Mouse (Mus musculus) forebrain, postnatal 0 days (tissue): ENCODE measurements around the gene Msl2. TPM values are rescaled to one million over a fixed set of nuclear protein-coding genes. Genes with fewer than 3 reads are reported as not detected.
A peak's percentile ranks its signal among the peaks of the same experiment; 100 is the strongest.

ENCODE experiments used
- ATAC-seq: fragments of 200-750 bp; cut with Nextera tagmentation; 2 replicates; pipeline ENCODE4 v1.8.0; 2017; ENCODE audit warnings: mild to moderate bottlenecking, moderate library complexity
- DNase-seq: peaks from one replicate; pipeline ENCODE4 v3.0.0-alpha.2; 2015
- H3K27ac ChIP-seq: fragments of 300-500 bp; sonication (generic); 2 replicates; pipeline ENCODE4 v1.5.1; 2014; ENCODE audit warnings: low read depth, mild to moderate bottlenecking, antibody characterized with exemption, low read length, moderate library complexity, mixed read lengths
- H3K27me3 ChIP-seq: fragments of 300-500 bp; sonication (generic); 2 replicates; pipeline ENCODE4 v1.6.1; 2014; ENCODE audit warnings: mild to moderate bottlenecking, low read length, mixed read lengths; ENCODE audit not compliant: insufficient read depth
- H3K36me3 ChIP-seq: fragments of 300-500 bp; sonication (generic); 2 replicates; pipeline ENCODE4 v1.6.1; 2014; ENCODE audit warnings: mild to moderate bottlenecking, moderate library complexity; ENCODE audit not compliant: insufficient read depth
- H3K4me1 ChIP-seq: fragments of 300-500 bp; sonication (generic); 2 replicates; pipeline ENCODE4 v1.6.1; 2014; ENCODE audit warnings: antibody characterized with exemption; ENCODE audit not compliant: insufficient read depth
- H3K4me2 ChIP-seq: fragments of 300-500 bp; sonication (generic); 2 replicates; pipeline ENCODE4 v1.6.1; 2014; ENCODE audit warnings: low read depth, mild to moderate bottlenecking, moderate library complexity
- H3K4me3 ChIP-seq: fragments of 300-500 bp; sonication (generic); 2 replicates; pipeline ENCODE4 v1.5.1; 2014; ENCODE audit warnings: low read depth, low read length, mixed read lengths
- H3K9ac ChIP-seq: fragments of 300-500 bp; sonication (generic); 2 replicates; pipeline ENCODE4 v1.6.1; 2014; ENCODE audit warnings: mild to moderate bottlenecking
- H3K9me3 ChIP-seq: fragments of 300-500 bp; sonication (generic); 2 replicates; pipeline ENCODE4 v1.6.1; 2016; ENCODE audit warnings: low read length
- CTCF ChIP-seq: sonication (generic); IDR thresholded peaks from 2 replicates; pipeline ENCODE4 v1.5.1; 2016; ENCODE audit warnings: antibody characterized with exemption, control low read depth, low read depth
- WGBS: fragments of 180-500 bp; shearing (Covaris S2); extraction: QIAGEN DNeasy Blood & Tissue Kit; methylation state at CpG from one replicate; pipeline ENCODE4 v1.1.7; 2014; 5-methylcytosine and 5-hydroxymethylcytosine counted together
- polyA plus RNA-seq: library from polyadenylated mRNA; unstranded; fragments of >200 nt; fragmentation: Nextera tagmentation; extraction: Ambion mirVana; gene quantifications from 2 replicates; pipeline ENCODE4 v1.2.1, GENCODE M21; 2015
- total RNA-seq: library from RNA; depleted of rRNA; stranded (reverse); fragments of >200 nt; gene quantifications from 2 replicates; pipeline ENCODE4 v1.2.3, GENCODE M21; 2014; rRNA removed

The Msl2 gene
- total RNA-seq (27.0 and 33.9 TPM in 2 replicates), polyA plus RNA-seq (3.6 and 4.9 TPM in 2 replicates)

DNA sequence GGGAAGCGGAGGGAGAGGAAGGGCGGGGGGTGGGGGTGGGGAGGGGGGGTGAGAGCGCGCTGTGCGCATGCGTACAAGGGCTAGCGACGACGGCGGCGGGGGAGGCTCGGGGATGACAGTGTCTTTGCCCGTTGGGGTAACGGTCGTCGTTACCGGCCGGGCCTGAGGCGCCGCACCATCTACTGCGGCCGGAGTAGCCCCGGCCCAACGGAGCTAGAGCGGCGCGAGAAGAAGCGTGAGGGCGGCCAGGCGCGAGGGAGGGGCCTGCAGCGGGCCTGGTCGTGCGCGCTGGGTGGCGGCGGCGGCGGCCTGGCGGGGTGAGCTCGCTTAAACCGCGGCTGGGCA, at the start of gene Msl2:
Msl2 (plus strand) TSS at position 115 of the 345 bp plus-strand sequence.
- no peak for DNase-seq
- peak within 1 kb of the TSS; percentile 87 for H3K4me2 ChIP-seq
- TF ChIP-seq CTCF = no peak
- H3K4me3 ChIP-seq = peak within 1 kb of the TSS; percentile 98
- WGBS = under 1% methylated on average over 38 of the region's 43 CpGs
- H3K9me3 ChIP-seq = no peaks in the 10 kb centered on the region
- peaks cover 20% of the 10 kb centered on the region for H3K4me1 ChIP-seq
- peak within 1 kb of the TSS; percentile 100 for H3K9ac ChIP-seq
- no peaks in the 10 kb centered on the region for H3K36me3 ChIP-seq
- H3K27ac ChIP-seq = peak within 1 kb of the TSS; percentile 99
- H3K27me3 ChIP-seq = no peaks in the 10 kb centered on the region
- no peak for ATAC-seq

GRCm38 (mm10) chr9:101033761-101034447, 40.0 kb upstream of the Msl2 start:
- TF ChIP-seq CTCF = no peak
- no peak for DNase-seq
- WGBS = 5% methylated on average over 14 of the region's 14 CpGs
- no peak for ATAC-seq
- Histone ChIP-seq H3K36me3 (peaks cover under 1% of the 10 kb centered on the region; the same call in 1 of the 2 replicates), H3K9ac (peak overlapping the region; percentile 65), H3K4me1 (peaks cover 11% of the 10 kb centered on the region), H3K4me2 (peak overlapping the region; percentile 55), H3K4me3 (peak overlapping the region; percentile 52), H3K27me3 (no peaks in the 10 kb centered on the region), H3K9me3 (no peaks in the 10 kb centered on the region), H3K27ac (peak overlapping the region; percentile 91)

GRCm38 (mm10) chr9:101034448-101035098, 39.3 kb upstream of the Msl2 start, which contains the start of gene Pccb:
Pccb (minus strand) TSS chr9:101034898.
- H3K36me3 ChIP-seq = no peaks in the 10 kb centered on the region; the same call in 1 of the 2 replicates
- DNase-seq (peak; percentile 99), ATAC-seq (peak; percentile 100)
- peaks cover 11% of the 10 kb centered on the region for H3K4me1 ChIP-seq
- peak within 1 kb of the TSS; percentile 65 for H3K9ac ChIP-seq
- no peaks in the 10 kb centered on the region for H3K9me3 ChIP-seq
- peak within 1 kb of the TSS; percentile 52 for H3K4me3 ChIP-seq
- WGBS = 3% methylated on average over 61 of the region's 61 CpGs
- H3K27me3 ChIP-seq = no peaks in the 10 kb centered on the region
- H3K4me2 ChIP-seq = peak within 1 kb of the TSS; percentile 55
- peak; percentile 54 for TF ChIP-seq CTCF
- peak within 1 kb of the TSS; percentile 91 for H3K27ac ChIP-seq

- DNase-seq = no peak
- WGBS = 93% methylated on average over 10 of the region's 15 CpGs
- Histone ChIP-seq H3K4me1 (peaks cover 11% of the 10 kb centered on the region), H3K36me3 (no peaks in the 10 kb centered on the region; the same call in 1 of the 2 replicates), H3K9ac (no peak overlapping the region), H3K4me3 (no peak overlapping the region), H3K27me3 (no peaks in the 10 kb centered on the region), H3K27ac (no peak overlapping the region), H3K4me2 (no peak overlapping the region), H3K9me3 (no peaks in the 10 kb centered on the region)
- no peak for ATAC-seq
- TF ChIP-seq CTCF = no peak
These were observed 37.9 kb upstream of the Msl2 start for GRCm38 (mm10) chr9:101035836-101036596.

GRCm38 (mm10) chr9:101036876-101037275, 37.0 kb upstream of the Msl2 start:
- ATAC-seq (no peak), DNase-seq (no peak)
- H3K4me3 ChIP-seq = no peak overlapping the region
- H3K27me3 ChIP-seq = no peaks in the 10 kb centered on the region
- no peak overlapping the region for H3K4me2 ChIP-seq
- 90% methylated on average over 2 of the region's 2 CpGs for WGBS
- H3K4me1 ChIP-seq = peaks cover 11% of the 10 kb centered on the region
- no peak overlapping the region for H3K27ac ChIP-seq
- no peaks in the 10 kb centered on the region for H3K36me3 ChIP-seq
- H3K9me3 ChIP-seq = no peaks in the 10 kb centered on the region
- no peak for TF ChIP-seq CTCF
- no peak overlapping the region for H3K9ac ChIP-seq

GRCm38 (mm10) chr9:101037396-101037795, 36.5 kb upstream of the Msl2 start:
- no peak overlapping the region for H3K9ac ChIP-seq
- H3K36me3 ChIP-seq = no peaks in the 10 kb centered on the region
- no peak overlapping the region for H3K4me2 ChIP-seq
- H3K27me3 ChIP-seq = no peaks in the 10 kb centered on the region
- H3K27ac ChIP-seq = no peak overlapping the region
- TF ChIP-seq CTCF = no peak
- no peak for DNase-seq
- ATAC-seq = no peak
- peaks cover 11% of the 10 kb centered on the region for H3K4me1 ChIP-seq
- H3K4me3 ChIP-seq = no peak overlapping the region
- WGBS = 67% methylated on average over 7 of the region's 7 CpGs
- no peaks in the 10 kb centered on the region for H3K9me3 ChIP-seq
